Mouse (Mus musculus) liver, embryonic 14.5 days (tissue): ENCODE measurements around the gene Erp27.

Experiments used
- CTCF ChIP-seq: IDR thresholded peaks from 2 replicates; pipeline ENCODE4 v1.5.1; 2016; ENCODE audit warnings: antibody characterized with exemption, low read depth, control low read depth
- EP300 ChIP-seq: IDR thresholded peaks from 2 replicates; pipeline ENCODE4 v1.6.1; 2016; ENCODE audit warnings: antibody characterized with exemption, low read depth

GRCm38 (mm10) chr6:136921601-136922000 is 379 bp downstream of the Erp27 start:
- TF ChIP-seq CTCF (no peak), EP300 (no peak)
